Comparison of ENCODE assay signal across 14 mouse cellular contexts in genomic region chr2:79362029-79362428, GRCm38 (mm10).
DNase-seq lines count a peak whose midpoint lies in the region; ATAC-seq and TF ChIP-seq lines count a peak whose summit lies in the region.
"Had no signal": no experiment of that assay in that cellular context is flagged by ENCODE, and none has a peak within 500 bp of the region (broad histone marks: within the 10 kb centered on the region; RNA-seq: fewer than 3 reads in every experiment).

No protein-coding gene starts in this region.

- intact Hi-C loops in heart, adult 2 months (cut with DNase I): no loop called here

- H3K27ac ChIP-seq in forebrain, embryonic 13.5 days: no peak overlapping the region; the same call in 1 of the 2 replicates
- no peak overlapping the region for H3K27ac ChIP-seq in forebrain, embryonic 11.5 days (ENCODE audit: low read depth, low read length)
- H3K27ac ChIP-seq in heart, embryonic 11.5 days (ENCODE audit: low read depth, low read length): no peak overlapping the region
- no peak overlapping the region for H3K27ac ChIP-seq in heart, adult 2 months
- H3K27ac ChIP-seq: liver, embryonic 13.5 days had no signal

- no peaks in the 10 kb centered on the region for H3K79me2 ChIP-seq in heart, adult 2 months (replicated peaks; ENCODE audit: control insufficient read depth, insufficient read depth, low read length)

- TF ChIP-seq POLR2A in heart, adult 2 months (IDR thresholded peaks at IDR 0.05; ENCODE audit: insufficient read depth, low read depth, low read length): no peak

- no peaks in the 10 kb centered on the region for H3K27me3 ChIP-seq in forebrain, embryonic 13.5 days
- no peaks in the 10 kb centered on the region for H3K27me3 ChIP-seq in forebrain, embryonic 11.5 days (ENCODE audit: control insufficient read depth, insufficient read depth, low read length)
- H3K27me3 ChIP-seq in heart, embryonic 11.5 days (ENCODE audit: control insufficient read depth, insufficient read depth, low read length): no peaks in the 10 kb centered on the region
- H3K27me3 ChIP-seq in heart, adult 2 months (ENCODE audit: control insufficient read depth, insufficient read depth, low read length): no peaks in the 10 kb centered on the region
- H3K27me3 ChIP-seq: liver, embryonic 13.5 days had no signal

- TF ChIP-seq EP300 in heart, adult 2 months (IDR thresholded peaks at IDR 0.05; ENCODE audit: insufficient read depth, low read depth, low read length): no peak

- no peak for TF ChIP-seq CTCF in heart, adult 2 months (IDR thresholded peaks at IDR 0.05)

- H3K4me2 ChIP-seq in forebrain, embryonic 13.5 days: no peak overlapping the region
- H3K4me2 ChIP-seq in forebrain, embryonic 11.5 days (ENCODE audit: low read depth, low read length, severe bottlenecking): no peak overlapping the region
- no peak overlapping the region for H3K4me2 ChIP-seq in heart, embryonic 11.5 days
- H3K4me2 ChIP-seq: liver, embryonic 13.5 days had no signal

- no peaks in the 10 kb centered on the region for H3K9me3 ChIP-seq in forebrain, embryonic 13.5 days (replicated peaks)
- H3K9me3 ChIP-seq in forebrain, embryonic 11.5 days (ENCODE audit: control insufficient read depth, low read length): no peaks in the 10 kb centered on the region
- H3K9me3 ChIP-seq in heart, embryonic 11.5 days (replicated peaks; ENCODE audit: control insufficient read depth, low read length): no peaks in the 10 kb centered on the region
- H3K9me3 ChIP-seq: liver, embryonic 13.5 days had no signal

- H3K4me3 ChIP-seq in forebrain, embryonic 13.5 days: no peak overlapping the region
- no peak overlapping the region for H3K4me3 ChIP-seq in forebrain, embryonic 11.5 days (ENCODE audit: low read depth, low read length)
- no peak overlapping the region for H3K4me3 ChIP-seq in heart, embryonic 11.5 days (ENCODE audit: low read depth, low read length)
- H3K4me3 ChIP-seq in heart, adult 2 months: no peak overlapping the region
- H3K4me3 ChIP-seq: erythroblast, embryonic 14.5 days; liver, embryonic 13.5 days had no signal

- no peak for DNase-seq in forebrain, embryonic 11.5 days (ENCODE audit: low spot score)
- DNase-seq in frontal cortex, adult 2 months (ENCODE audit: extremely low spot score in 1 of 2, low spot score in 1 of 2): peak; percentile 13 to 56
- peak; percentile 20 to 29 for DNase-seq in layer of hippocampus, postnatal 25 days (ENCODE audit: extremely low spot score in 1 of 2, low spot score in 1 of 2)
- peak; percentile 42 to 53 for DNase-seq in right cerebral cortex, adult 2 months (ENCODE audit: low spot score in 2 of 2)
- DNase-seq in heart, adult 2 months: no peak
- DNase-seq: adrenal gland, postnatal 14 days; cerebellum, adult 11 months; kidney, adult 8-10 months; liver, embryonic 13.5 days had no signal

- 70% methylated on average over 6 of the region's 6 CpGs for WGBS in forebrain, embryonic 13.5 days
- WGBS in forebrain, embryonic 11.5 days: 75% methylated on average over 6 of the region's 6 CpGs
- 58% methylated on average over 6 of the region's 6 CpGs for WGBS in heart, embryonic 11.5 days (ENCODE audit: insufficient replicate concordance)
- WGBS in heart, adult 2 months: 65% methylated on average over 6 of the region's 6 CpGs

- no peaks in the 10 kb centered on the region for H3K36me3 ChIP-seq in forebrain, embryonic 13.5 days (ENCODE audit: poor library complexity, severe bottlenecking)
- H3K36me3 ChIP-seq in forebrain, embryonic 11.5 days (ENCODE audit: control insufficient read depth, insufficient read depth, low read length): no peaks in the 10 kb centered on the region
- H3K36me3 ChIP-seq in heart, embryonic 11.5 days (ENCODE audit: control insufficient read depth, insufficient read depth, low read length): no peaks in the 10 kb centered on the region
- H3K36me3 ChIP-seq in heart, adult 2 months (ENCODE audit: control insufficient read depth, insufficient read depth, low read length): no peaks in the 10 kb centered on the region
- H3K36me3 ChIP-seq: liver, embryonic 13.5 days had no signal

- peaks cover under 1% of the 10 kb centered on the region; the same call in 1 of the 2 replicates for H3K4me1 ChIP-seq in forebrain, embryonic 13.5 days
- H3K4me1 ChIP-seq in forebrain, embryonic 11.5 days (replicated peaks; ENCODE audit: control insufficient read depth, insufficient read depth, low read length): no peaks in the 10 kb centered on the region
- no peaks in the 10 kb centered on the region; the same call in 1 of the 2 replicates for H3K4me1 ChIP-seq in heart, embryonic 11.5 days (ENCODE audit: control insufficient read depth, insufficient read depth, low read length)
- no peaks in the 10 kb centered on the region for H3K4me1 ChIP-seq in heart, adult 2 months (ENCODE audit: control insufficient read depth, insufficient read depth, low read length)
- H3K4me1 ChIP-seq: liver, embryonic 13.5 days had no signal

- ATAC-seq in forebrain, embryonic 13.5 days: peak; percentile 87
- ATAC-seq in forebrain, embryonic 11.5 days (replicated peaks; ENCODE audit: low FRiP score): no peak
- ATAC-seq in heart, embryonic 11.5 days (replicated peaks; ENCODE audit: insufficient number of reproducible peaks, low FRiP score, low TSS enrichment): no peak
- ATAC-seq in monocyte, adult 5-6 weeks (replicated peaks; ENCODE audit: insufficient number of reproducible peaks, low FRiP score, low TSS enrichment, poor library complexity, severe bottlenecking): no peak
- ATAC-seq: hindbrain, embryonic 16.5 days had no signal

- no peak overlapping the region for H3K9ac ChIP-seq in forebrain, embryonic 13.5 days
- H3K9ac ChIP-seq in forebrain, embryonic 11.5 days (ENCODE audit: low read length): no peak overlapping the region
- H3K9ac ChIP-seq in heart, embryonic 11.5 days (ENCODE audit: low read depth, low read length): no peak overlapping the region
- H3K9ac ChIP-seq in heart, adult 2 months (ENCODE audit: low read depth, low read length): no peak overlapping the region
- H3K9ac ChIP-seq: liver, embryonic 13.5 days had no signal

Comparison
In these comparisons a context has a peak if more than half of its experiments do, and no peak if none do; other contexts are left out.
1. DNase-seq: peak in frontal cortex, adult 2 months (2 of 2), layer of hippocampus, postnatal 25 days (2 of 2) and right cerebral cortex, adult 2 months (2 of 2); none in forebrain, embryonic 11.5 days (single experiment) and heart, adult 2 months (0 of 2).